ENCODE assay signal across 9 mouse cellular contexts in genomic region chr7:73374727-73375126, GRCm38 (mm10). TPM values are rescaled to one million over a fixed set of nuclear protein-coding genes. Genes with fewer than 3 reads are reported as not detected.
A peak's percentile ranks its signal among the peaks of the same experiment; 100 is the strongest.
DNase-seq lines count a peak whose midpoint lies in the region; ATAC-seq and TF ChIP-seq lines count a peak whose summit lies in the region.
"Had no signal": no experiment of that assay in that cellular context is flagged by ENCODE, and none has a peak within 500 bp of the region (broad histone marks: within the 10 kb centered on the region; RNA-seq: fewer than 3 reads in every experiment).

No protein-coding gene starts in this region.

- intact Hi-C loops in heart, postnatal 14 days (cut with DNase I) = loop anchor here (2.0 to 5.0 kb wide), 4 partner anchors 44 to 347 kb away; no protein-coding TSS in a partner anchor

- H3K27me3 ChIP-seq in lung, embryonic 14.5 days (ENCODE audit: insufficient read depth, low read length) = peaks cover 17% of the 10 kb centered on the region; the same call in 1 of the 2 replicates
- peaks cover 79% of the 10 kb centered on the region for H3K27me3 ChIP-seq in limb, embryonic 13.5 days

- peak; percentile 44; the same call in 1 of the 2 replicates for ATAC-seq in lung, embryonic 14.5 days (ENCODE audit: insufficient read depth)
- peak; percentile 51 for ATAC-seq in limb, embryonic 13.5 days (ENCODE audit: low FRiP score, low read depth)
- no peak for ATAC-seq in megakaryocyte, adult 5-6 weeks (ENCODE audit: poor library complexity, severe bottlenecking)

- TF ChIP-seq CTCF in lung, embryonic 14.5 days (IDR thresholded peaks at IDR 0.05; ENCODE audit: low read depth) = no peak
- no peak for TF ChIP-seq CTCF in embryonic fibroblast, embryonic 13.5 days (IDR thresholded peaks at IDR 0.05; ENCODE audit: borderline replicate concordance, insufficient read depth, low read length)

- H3K4me3 ChIP-seq in lung, embryonic 14.5 days (ENCODE audit: low read depth, low read length) = peak overlapping the region; percentile 70
- peak overlapping the region; percentile 46 for H3K4me3 ChIP-seq in embryonic fibroblast, embryonic 13.5 days (ENCODE audit: insufficient read depth, low read length)
- peak overlapping the region; percentile 70 for H3K4me3 ChIP-seq in limb, embryonic 13.5 days

- no peaks in the 10 kb centered on the region for H3K9me3 ChIP-seq in lung, embryonic 14.5 days (ENCODE audit: low read depth, low read length)
- no peaks in the 10 kb centered on the region for H3K9me3 ChIP-seq in limb, embryonic 13.5 days

- no peak overlapping the region for H3K9ac ChIP-seq in lung, embryonic 14.5 days
- peak overlapping the region; percentile 84 for H3K9ac ChIP-seq in limb, embryonic 13.5 days

- H3K36me3 ChIP-seq in lung, embryonic 14.5 days (ENCODE audit: insufficient read depth) = no peaks in the 10 kb centered on the region
- no peaks in the 10 kb centered on the region for H3K36me3 ChIP-seq in limb, embryonic 13.5 days

- peak overlapping the region; percentile 99 for H3K4me2 ChIP-seq in lung, embryonic 14.5 days
- peak overlapping the region; percentile 99 for H3K4me2 ChIP-seq in limb, embryonic 13.5 days (replicated peaks)

- under 1% methylated on average over 14 of the region's 14 CpGs for WGBS in lung, embryonic 14.5 days
- 2% methylated on average over 14 of the region's 14 CpGs for WGBS in limb, embryonic 13.5 days

- no peak overlapping the region for H3K27ac ChIP-seq in lung, embryonic 14.5 days (ENCODE audit: low read depth)
- no peak overlapping the region for H3K27ac ChIP-seq in embryonic fibroblast, embryonic 13.5 days (ENCODE audit: insufficient read depth, low read length)
- no peak overlapping the region for H3K27ac ChIP-seq in limb, embryonic 13.5 days
- H3K27ac ChIP-seq: macrophage had no signal

- peaks cover 10% of the 10 kb centered on the region for H3K4me1 ChIP-seq in lung, embryonic 14.5 days (ENCODE audit: insufficient read depth)
- 0 out of 2 replicates have a peak, but pooled peaks cover 2% of the 10 kb centered on the region for H3K4me1 ChIP-seq in embryonic fibroblast, embryonic 13.5 days (ENCODE audit: control insufficient read depth, insufficient read depth, low read length)
- peaks cover 47% of the 10 kb centered on the region for H3K4me1 ChIP-seq in limb, embryonic 13.5 days

- TF ChIP-seq POLR2A in embryonic fibroblast, embryonic 13.5 days (IDR thresholded peaks at IDR 0.05; ENCODE audit: low read depth, low read length) = no peak

- peak; percentile 53 for DNase-seq in lung, embryonic 14.5 days
- DNase-seq in lung, postnatal 25 days (ENCODE audit: low spot score) = no peak
- peak; percentile 55 to 61 for DNase-seq in heart, postnatal 14 days
- peak; percentile 54 for DNase-seq in retina, embryonic 14.5 days (ENCODE audit: low spot score)
- no peak for DNase-seq in natural killer cell, adult 2 months (ENCODE audit: low spot score in 2 of 2)

RNA-seq across cellular contexts. Expression of gene Rgma, which starts 0.6 kb away (rescaled TPM):
- 19.0 and 22.8 TPM in 2 replicates for polyA plus RNA-seq in lung, embryonic 14.5 days (2014; fragmentation: Nextera tagmentation; extraction: Ambion mirVana)
- 12.6 and 19.3 TPM in 2 replicates for polyA plus RNA-seq in embryonic fibroblast, embryonic 13.5 days (2011; ENCODE audit: insufficient read length, low read depth, missing spikeins)
- 10 to 100 TPM; 63.3 to 76.9 TPM for total RNA-seq in heart, postnatal 14 days (2021)
- 25.3 and 25.6 TPM in 2 replicates for polyA plus RNA-seq in limb, embryonic 13.5 days (2015; fragmentation: Nextera tagmentation; extraction: Ambion mirVana)
- total RNA-seq in megakaryocyte, adult 5-6 weeks (2015) = not detected in 2 replicates
- not detected in 2 replicates for total RNA-seq in megakaryocyte, adult 5-6 weeks (2017)
- polyA plus RNA-seq: macrophage had no signal

Comparison
In these comparisons a context has a peak if more than half of its experiments do, and no peak if none do; other contexts are left out.
1. DNase-seq: peak in lung, embryonic 14.5 days (single experiment), heart, postnatal 14 days (2 of 2) and retina, embryonic 14.5 days (single experiment); none in lung, postnatal 25 days (single experiment) and natural killer cell, adult 2 months (0 of 2).
2. Peak in every context shown above with its lines, with median percentiles within 50 percentile points of each other: H3K4me3 ChIP-seq.